In the genomic region with DNA sequence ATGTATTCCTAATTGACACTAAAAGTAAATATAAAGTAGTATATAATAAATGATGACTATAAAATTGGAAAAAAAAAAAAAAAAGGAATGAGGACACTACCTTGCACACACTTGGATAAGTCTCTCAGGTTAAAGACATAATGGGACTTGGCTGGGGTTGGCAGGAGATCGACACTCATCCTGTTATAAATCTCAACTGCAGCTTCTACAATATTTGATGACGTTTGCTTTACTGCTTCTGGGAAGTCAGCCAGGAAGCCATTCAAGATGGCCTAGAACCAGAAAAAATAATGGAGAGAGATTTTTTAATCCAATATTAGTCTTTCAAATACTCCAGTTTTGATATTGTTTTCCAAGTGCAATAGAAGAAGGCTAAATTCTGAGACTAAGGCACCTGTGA, we compare ENCODE assay signal across 21 mouse cellular contexts.
DNase-seq lines count a peak whose midpoint lies in the region; ATAC-seq and TF ChIP-seq lines count a peak whose summit lies in the region.
"Had no signal": no experiment of that assay in that cellular context is flagged by ENCODE, and none has a peak within 500 bp of the region (broad histone marks: within the 10 kb centered on the region; RNA-seq: fewer than 3 reads in every experiment).

No protein-coding gene starts in this region.

- H3K27ac ChIP-seq in kidney, adult 2 months (ENCODE audit: insufficient read depth, low read depth, low read length): no peak overlapping the region
- no peak overlapping the region for H3K27ac ChIP-seq in kidney, embryonic 16.5 days (ENCODE audit: low read length)
- no peak overlapping the region for H3K27ac ChIP-seq in lung, postnatal 0 days (ENCODE audit: low read length)
- no peak overlapping the region for H3K27ac ChIP-seq in limb, embryonic 14.5 days (replicated peaks; ENCODE audit: low read depth, low read length)
- H3K27ac ChIP-seq: embryonic facial prominence, embryonic 15.5 days; forebrain, embryonic 10.5 days; midbrain, embryonic 12.5 days; neural tube, embryonic 12.5 days had no signal

- 13% methylated on average over 2 of the region's 2 CpGs for WGBS in kidney, adult 2 months
- 41% methylated on average over 2 of the region's 2 CpGs for WGBS in kidney, embryonic 16.5 days
- WGBS in lung, postnatal 0 days: 7% methylated on average over 2 of the region's 2 CpGs
- whole genome bisulfite sequencing in lung, adult 2 months: 8% methylated on average over 2 of the region's 2 CpGs
- 32% methylated on average over 2 of the region's 2 CpGs for WGBS in limb, embryonic 14.5 days

- ATAC-seq in kidney, embryonic 16.5 days (ENCODE audit: low FRiP score, low TSS enrichment): no peak
- ATAC-seq in lung, postnatal 0 days: no peak
- ATAC-seq in limb, embryonic 14.5 days (ENCODE audit: low FRiP score, low read depth): peak; percentile 41; the same call in 1 of the 2 replicates
- ATAC-seq: hindbrain, embryonic 16.5 days; intestine, embryonic 16.5 days; liver, postnatal 0 days; Patski had no signal

- H3K9ac ChIP-seq in kidney, embryonic 16.5 days (replicated peaks; ENCODE audit: low read length): no peak overlapping the region
- H3K9ac ChIP-seq in lung, postnatal 0 days (replicated peaks; ENCODE audit: low read depth): no peak overlapping the region
- H3K9ac ChIP-seq in limb, embryonic 14.5 days (ENCODE audit: low read depth, low read length, severe bottlenecking): no peak overlapping the region
- H3K9ac ChIP-seq: embryonic facial prominence, embryonic 15.5 days; heart, embryonic 12.5 days; liver, postnatal 0 days; midbrain, embryonic 12.5 days; neural tube, embryonic 12.5 days had no signal

- no peak overlapping the region for H3K4me2 ChIP-seq in kidney, embryonic 16.5 days (replicated peaks; ENCODE audit: low read depth, low read length)
- no peak overlapping the region for H3K4me2 ChIP-seq in lung, postnatal 0 days (replicated peaks; ENCODE audit: low read depth, low read length)
- no peak overlapping the region for H3K4me2 ChIP-seq in limb, embryonic 14.5 days (replicated peaks; ENCODE audit: low read depth, low read length, severe bottlenecking)
- H3K4me2 ChIP-seq: embryonic facial prominence, embryonic 15.5 days; heart, embryonic 12.5 days; midbrain, embryonic 12.5 days; neural tube, embryonic 12.5 days had no signal

- TF ChIP-seq CTCF in kidney, adult 2 months (conservative IDR thresholded peaks at IDR 0.05; ENCODE audit: insufficient read depth, insufficient read length, low read depth, low read length): no peak
- no peak for TF ChIP-seq CTCF in lung, postnatal 0 days (IDR thresholded peaks at IDR 0.05)
- TF ChIP-seq CTCF in lung, adult 2 months (IDR thresholded peaks at IDR 0.05; ENCODE audit: insufficient read depth, low read length): no peak
- no peak for TF ChIP-seq CTCF in brain, embryonic 14.5 days (IDR thresholded peaks at IDR 0.05; ENCODE audit: borderline replicate concordance, extremely low read depth, insufficient read depth, insufficient read length)

- H3K9me3 ChIP-seq in kidney, embryonic 16.5 days (ENCODE audit: low read length): no peaks in the 10 kb centered on the region
- no peaks in the 10 kb centered on the region for H3K9me3 ChIP-seq in lung, postnatal 0 days (ENCODE audit: low read length)
- no peaks in the 10 kb centered on the region for H3K9me3 ChIP-seq in limb, embryonic 14.5 days (ENCODE audit: control insufficient read depth, low read length)
- H3K9me3 ChIP-seq: embryonic facial prominence, embryonic 15.5 days; forebrain, embryonic 10.5 days; heart, embryonic 12.5 days; midbrain, embryonic 12.5 days; neural tube, embryonic 12.5 days had no signal

- no peak for TF ChIP-seq POLR2A in kidney, adult 2 months (IDR thresholded peaks at IDR 0.05; ENCODE audit: low read depth, low read length)
- no peak for TF ChIP-seq POLR2A in lung, adult 2 months (IDR thresholded peaks at IDR 0.05; ENCODE audit: borderline replicate concordance, extremely low read depth, low read depth, low read length)
- no peak for TF ChIP-seq POLR2A in brain, embryonic 14.5 days (IDR thresholded peaks at IDR 0.05; ENCODE audit: borderline replicate concordance, extremely low read depth, insufficient read depth, insufficient read length, poor library complexity, severe bottlenecking)
- TF ChIP-seq POLR2A in limb, embryonic 14.5 days (IDR thresholded peaks at IDR 0.05; ENCODE audit: borderline replicate concordance, extremely low read depth, insufficient read depth, insufficient read length): no peak

- no peaks in the 10 kb centered on the region for H3K27me3 ChIP-seq in kidney, adult 2 months (replicated peaks; ENCODE audit: control insufficient read depth, insufficient read depth, low read length)
- no peaks in the 10 kb centered on the region for H3K27me3 ChIP-seq in kidney, embryonic 16.5 days (ENCODE audit: insufficient read depth, low read length)
- no peaks in the 10 kb centered on the region for H3K27me3 ChIP-seq in lung, postnatal 0 days (replicated peaks; ENCODE audit: insufficient read depth, low read length)
- no peaks in the 10 kb centered on the region for H3K27me3 ChIP-seq in limb, embryonic 14.5 days (ENCODE audit: control insufficient read depth, insufficient read depth, low read length)
- H3K27me3 ChIP-seq: embryonic facial prominence, embryonic 15.5 days; heart, embryonic 12.5 days; midbrain, embryonic 12.5 days; neural tube, embryonic 12.5 days had no signal

- no peak overlapping the region for H3K4me3 ChIP-seq in kidney, adult 2 months (ENCODE audit: insufficient read depth, low read depth, low read length)
- no peak overlapping the region for H3K4me3 ChIP-seq in kidney, embryonic 16.5 days (ENCODE audit: low read length)
- H3K4me3 ChIP-seq in lung, postnatal 0 days (ENCODE audit: low read depth, low read length): no peak overlapping the region
- H3K4me3 ChIP-seq in lung, adult 2 months (replicated peaks; ENCODE audit: extremely low read depth, low read depth, low read length): no peak overlapping the region
- H3K4me3 ChIP-seq in limb, embryonic 14.5 days (replicated peaks; ENCODE audit: low read length): no peak overlapping the region
- H3K4me3 ChIP-seq: embryonic facial prominence, embryonic 15.5 days; forebrain, embryonic 10.5 days; heart, embryonic 12.5 days; midbrain, embryonic 12.5 days; neural tube, embryonic 12.5 days had no signal

- no peaks in the 10 kb centered on the region for H3K36me3 ChIP-seq in kidney, adult 2 months (ENCODE audit: control insufficient read depth, insufficient read depth, low read length)
- H3K36me3 ChIP-seq in kidney, embryonic 16.5 days (ENCODE audit: insufficient read depth, low read length): no peaks in the 10 kb centered on the region
- H3K36me3 ChIP-seq in lung, postnatal 0 days (ENCODE audit: insufficient read depth, low read length): no peaks in the 10 kb centered on the region
- H3K36me3 ChIP-seq in limb, embryonic 14.5 days (ENCODE audit: control insufficient read depth, insufficient read depth, low read length): no peaks in the 10 kb centered on the region
- H3K36me3 ChIP-seq: embryonic facial prominence, embryonic 15.5 days; forebrain, embryonic 10.5 days; heart, embryonic 12.5 days; midbrain, embryonic 12.5 days; neural tube, embryonic 12.5 days had no signal

- H3K4me1 ChIP-seq in kidney, adult 2 months (ENCODE audit: control insufficient read depth, insufficient read depth, low read length): peaks cover 4% of the 10 kb centered on the region; the same call in 1 of the 2 replicates
- no peaks in the 10 kb centered on the region; the same call in 1 of the 2 replicates for H3K4me1 ChIP-seq in kidney, embryonic 16.5 days (ENCODE audit: insufficient read depth, low read length)
- no peaks in the 10 kb centered on the region for H3K4me1 ChIP-seq in lung, postnatal 0 days (ENCODE audit: insufficient read depth, low read depth, low read length)
- H3K4me1 ChIP-seq in lung, adult 2 months (ENCODE audit: control insufficient read depth, insufficient read depth, low read length): no peaks in the 10 kb centered on the region
- H3K4me1 ChIP-seq in limb, embryonic 14.5 days (ENCODE audit: control insufficient read depth, insufficient read depth, low read length): 0 out of 2 replicates have a peak, but pooled peaks cover 2% of the 10 kb centered on the region
- H3K4me1 ChIP-seq: embryonic facial prominence, embryonic 15.5 days; forebrain, embryonic 10.5 days; heart, embryonic 12.5 days; midbrain, embryonic 12.5 days; neural tube, embryonic 12.5 days had no signal

- peak; percentile 60 for DNase-seq in kidney, adult 2 months
- DNase-seq in lung, postnatal 0 days (ENCODE audit: low spot score): peak; percentile 8
- no peak for DNase-seq in lung, adult 2 months
- DNase-seq in brain, embryonic 14.5 days (ENCODE audit: low read depth): peak; percentile 14
- peak; percentile 68 for DNase-seq in limb, embryonic 14.5 days (ENCODE audit: low spot score)
- DNase-seq in spleen, adult 12 weeks (ENCODE audit: low spot score): no peak
- DNase-seq: adrenal gland, postnatal 14 days; cerebellum, adult 11-12 months; cerebellum, postnatal 14 days; gastrocnemius, postnatal 10 days; heart, postnatal 36 days; liver, postnatal 0 days had no signal

- no peak for TF ChIP-seq EP300 in lung, postnatal 0 days (IDR thresholded peaks at IDR 0.05)

Comparison
In these comparisons a context has a peak if more than half of its experiments do, and no peak if none do; other contexts are left out.
1. DNase-seq: peak in kidney, adult 2 months (single experiment), lung, postnatal 0 days (single experiment), brain, embryonic 14.5 days (single experiment) and limb, embryonic 14.5 days (single experiment); none in lung, adult 2 months (single experiment) and spleen, adult 12 weeks (single experiment).